Mouse (Mus musculus) embryo, embryonic 10.5 days (tissue): ENCODE data around the gene Olfr153.
"Not testable (repeated sequence)": the region's sequence is repeated elsewhere in the genome, so short reads cannot be mapped to it uniquely, and the experiment has no call there.

ENCODE experiments used
- DNase-seq: peaks from one replicate; pipeline ENCODE4 v3.0.0-alpha.2; 2015; ENCODE audit warnings: low spot score

Gene Olfr153

GRCm38 (mm10) chr2:87531496-87531895 is at the start of gene Olfr153:
TSS of gene Olfr153 (plus strand) at chr2:87531796.
- DNase-seq = no peak

GRCm38 (mm10) chr2:87482276-87482675 is 49.3 kb upstream of the Olfr153 start:
- DNase-seq = no peak

- DNase-seq = not testable (repeated sequence)
These were observed 34.6 kb upstream of the Olfr153 start, which contains the start of gene Pramel7 for GRCm38 (mm10) chr2:87496993-87497392. TSS of gene Pramel7 (minus strand) at chr2:87497093.

- no peak for DNase-seq
These were observed 25.3 kb upstream of the Olfr153 start, which contains the start of gene Pramel6 for GRCm38 (mm10) chr2:87506265-87506664. TSS of gene Pramel6 (plus strand) at chr2:87506565.

- DNase-seq = no peak
These were observed 16.6 kb upstream of the Olfr153 start for GRCm38 (mm10) chr2:87515046-87515445.

GRCm38 (mm10) chr2:87515457-87516060 is 16.0 kb upstream of the Olfr153 start:
- no peak for DNase-seq

GRCm38 (mm10) chr2:87516581-87516980 is 15.0 kb upstream of the Olfr153 start:
- no peak for DNase-seq

- DNase-seq = no peak
These were observed 10.9 kb upstream of the Olfr153 start for GRCm38 (mm10) chr2:87520651-87521050.

GRCm38 (mm10) chr2:87525899-87526616 is 5.5 kb upstream of the Olfr153 start:
- DNase-seq = peak; percentile 23

GRCm38 (mm10) chr2:87534826-87535225 is 3.2 kb downstream of the Olfr153 start:
- DNase-seq = no peak

GRCm38 (mm10) chr2:87545442-87545841 is 13.8 kb downstream of the Olfr153 start, which contains the start of gene Olfr1128:
TSS of gene Olfr1128 (minus strand) at chr2:87545542.
- DNase-seq = no peak

- DNase-seq = not testable (repeated sequence)
These were observed 42.0 kb downstream of the Olfr153 start, which contains the start of gene Olfr1129 for GRCm38 (mm10) chr2:87573602-87574001. TSS of gene Olfr1129 (plus strand) at chr2:87573902.
